Mouse (Mus musculus) urinary bladder, postnatal 4 days (tissue): ENCODE results near the gene Wdr70.
"Not testable (repeated sequence)": the region's sequence is repeated elsewhere in the genome, so short reads cannot be mapped to it uniquely, and the experiment has no call there.

Experiments used
- DNase-seq, 2 experiments: peaks; one replicate each; pipeline ENCODE4 v3.0.0; 2021 to 2022; ENCODE audit warnings: low spot score in 2 of 2

Gene Wdr70

GRCm38 (mm10) chr15:8098774-8099749, at the start of gene Wdr70:
Wdr70 (minus strand) TSS chr15:8099209.
- peak; percentile 92 to 97 for DNase-seq

GRCm38 (mm10) chr15:8135606-8136005, 36.6 kb upstream of the Wdr70 start:
- DNase-seq: no peak

- no peak for DNase-seq
These were observed 32.8 kb upstream of the Wdr70 start for GRCm38 (mm10) chr15:8131761-8132160.

- no peak for DNase-seq
These were observed 32.3 kb upstream of the Wdr70 start for GRCm38 (mm10) chr15:8131268-8131667.

- DNase-seq: no peak
These were observed 30.3 kb upstream of the Wdr70 start for GRCm38 (mm10) chr15:8129281-8129680.

GRCm38 (mm10) chr15:8109782-8110181, 10.8 kb upstream of the Wdr70 start:
- no peak for DNase-seq

GRCm38 (mm10) chr15:8108966-8109743, 10.1 kb upstream of the Wdr70 start, which contains the start of gene Nup155:
Nup155 (plus strand) TSS chr15:8109273.
- DNase-seq: peak; percentile 86 to 93

GRCm38 (mm10) chr15:8108360-8108965, 9.5 kb upstream of the Wdr70 start:
- no peak for DNase-seq

- DNase-seq: not testable (repeated sequence)
These were observed 3.0 kb upstream of the Wdr70 start for GRCm38 (mm10) chr15:8101975-8102542.

- DNase-seq: peak; percentile 20 to 64
These were observed 1.2 kb downstream of the Wdr70 start for GRCm38 (mm10) chr15:8097853-8098252.

GRCm38 (mm10) chr15:8092668-8093067, 6.3 kb downstream of the Wdr70 start:
- not testable (repeated sequence) for DNase-seq

- DNase-seq: no peak
These were observed 8.3 kb downstream of the Wdr70 start for GRCm38 (mm10) chr15:8090685-8091084.

GRCm38 (mm10) chr15:8088715-8089114, 10.3 kb downstream of the Wdr70 start:
- DNase-seq: no peak

- no peak for DNase-seq
These were observed 11.7 kb downstream of the Wdr70 start for GRCm38 (mm10) chr15:8087293-8087692.

GRCm38 (mm10) chr15:8082139-8082538, 16.9 kb downstream of the Wdr70 start:
- DNase-seq: no peak

GRCm38 (mm10) chr15:8073159-8073558, 25.9 kb downstream of the Wdr70 start:
- not testable (repeated sequence) for DNase-seq

GRCm38 (mm10) chr15:8065221-8065620, 33.8 kb downstream of the Wdr70 start:
- DNase-seq: no peak

- no peak for DNase-seq
These were observed 47.8 kb downstream of the Wdr70 start for GRCm38 (mm10) chr15:8051177-8051576.

GRCm38 (mm10) chr15:8039834-8040233, 59.2 kb downstream of the Wdr70 start:
- no peak for DNase-seq

GRCm38 (mm10) chr15:8038457-8038856, 60.6 kb downstream of the Wdr70 start:
- DNase-seq: no peak

- no peak for DNase-seq
These were observed 61.2 kb downstream of the Wdr70 start for GRCm38 (mm10) chr15:8037825-8038224.

- DNase-seq: no peak
These were observed 67.8 kb downstream of the Wdr70 start for GRCm38 (mm10) chr15:8031211-8031610.
